Mouse (Mus musculus) kidney, adult 2 months (tissue): ENCODE data around the gene Gpr82. TPM values are rescaled to one million over a fixed set of nuclear protein-coding genes. Genes with fewer than 3 reads are reported as not detected.

Experiments
- DNase-seq: peaks from one replicate; pipeline ENCODE4 v3.0.0; 2021
- H3K27ac ChIP-seq: fragments of 200-500 bp; 2 replicates; pipeline ENCODE4 v1.5.1; 2012; ENCODE audit warnings: low read depth, low read length, control low read depth, inconsistent platforms; ENCODE audit not compliant: insufficient read depth
- H3K27me3 ChIP-seq: fragments of 200-500 bp; replicated peaks from 2 replicates; pipeline ENCODE4 v1.6.1; 2012; ENCODE audit warnings: mild to moderate bottlenecking, moderate library complexity, low read length, inconsistent platforms; ENCODE audit not compliant: control insufficient read depth, insufficient read depth
- H3K36me3 ChIP-seq: fragments of 200-500 bp; 2 replicates; pipeline ENCODE4 v1.6.1; 2012; ENCODE audit warnings: mild to moderate bottlenecking, moderate library complexity, low read length, inconsistent platforms; ENCODE audit not compliant: control insufficient read depth, insufficient read depth
- H3K4me1 ChIP-seq: fragments of 200-500 bp; 2 replicates; pipeline ENCODE4 v1.6.1; 2011; ENCODE audit warnings: low read length; ENCODE audit not compliant: control insufficient read depth, insufficient read depth
- H3K4me3 ChIP-seq: fragments of 200-500 bp; 2 replicates; pipeline ENCODE4 v1.5.1; 2011; ENCODE audit warnings: mild to moderate bottlenecking, low read depth, low read length, control low read depth; ENCODE audit not compliant: insufficient read depth
- CTCF ChIP-seq: fragments of 200-500 bp; conservative IDR thresholded peaks from 2 replicates; pipeline ENCODE4 v1.5.1; 2011; ENCODE audit warnings: low read depth, mild to moderate bottlenecking, control low read depth, low read length, moderate library complexity, mixed read lengths; ENCODE audit not compliant: insufficient read depth, insufficient read length
- POLR2A ChIP-seq: fragments of 200-500 bp; IDR thresholded peaks from one replicate; pipeline ENCODE4 v1.6.1; 2011; ENCODE audit warnings: low read depth, low read length, control low read depth
- WGBS: fragments of 180-500 bp; shearing (Covaris S2); methylation state at CpG from one replicate; pipeline ENCODE4 v1.1.7; 2018; 5-methylcytosine and 5-hydroxymethylcytosine counted together
- polyA plus RNA-seq: library from polyadenylated mRNA; depleted of rRNA; stranded (reverse); fragments of >200 nt; gene quantifications from 2 replicates; pipeline ENCODE4 v1.2.3, GENCODE M21; 2012

The Gpr82 gene
- polyA plus RNA-seq, 1 experiment = not detected

- 75% methylated on average over 5 of the region's 5 CpGs for WGBS
- H3K4me3 ChIP-seq = no peak within 1 kb of the TSS
- no peak within 1 kb of the TSS for H3K27ac ChIP-seq
- no peaks in the 10 kb centered on the region for H3K27me3 ChIP-seq
- no peak for DNase-seq
- no peaks in the 10 kb centered on the region for H3K36me3 ChIP-seq
- H3K4me1 ChIP-seq = no peaks in the 10 kb centered on the region
- TF ChIP-seq POLR2A (no peak), CTCF (no peak)
Measured at GRCm38 (mm10) chrX:13631599-13632283, 29.4 kb upstream of the Gpr82 start, which contains the start of gene Gpr34. Gene Gpr34 (plus strand): TSS chrX:13632089.

GRCm38 (mm10) chrX:13636398-13636797 is 24.8 kb upstream of the Gpr82 start:
- no peak for TF ChIP-seq POLR2A
- TF ChIP-seq CTCF = no peak
- Histone ChIP-seq H3K4me1 (no peaks in the 10 kb centered on the region), H3K27me3 (no peaks in the 10 kb centered on the region), H3K4me3 (no peak overlapping the region), H3K27ac (no peak overlapping the region), H3K36me3 (no peaks in the 10 kb centered on the region)
- DNase-seq = no peak
- 82% methylated on average over 1 of the region's 1 CpGs for WGBS

GRCm38 (mm10) chrX:13638894-13639293 is 22.3 kb upstream of the Gpr82 start:
- 66% methylated on average over 2 of the region's 2 CpGs for WGBS
- DNase-seq = no peak
- Histone ChIP-seq H3K4me3 (no peak overlapping the region), H3K4me1 (no peaks in the 10 kb centered on the region), H3K27ac (no peak overlapping the region), H3K36me3 (no peaks in the 10 kb centered on the region), H3K27me3 (no peaks in the 10 kb centered on the region)
- TF ChIP-seq CTCF = no peak
- no peak for TF ChIP-seq POLR2A

GRCm38 (mm10) chrX:13651889-13652288 is 9.3 kb upstream of the Gpr82 start:
- no peak overlapping the region for H3K27ac ChIP-seq
- DNase-seq = no peak
- H3K4me3 ChIP-seq = no peak overlapping the region
- H3K4me1 ChIP-seq = no peaks in the 10 kb centered on the region; the same call in 1 of the 2 replicates
- TF ChIP-seq POLR2A (no peak), CTCF (no peak)
- no peaks in the 10 kb centered on the region for H3K36me3 ChIP-seq
- 93% methylated on average over 2 of the region's 2 CpGs for WGBS
- H3K27me3 ChIP-seq = no peaks in the 10 kb centered on the region

GRCm38 (mm10) chrX:13652291-13652690 is 8.9 kb upstream of the Gpr82 start:
- H3K4me3 ChIP-seq = no peak overlapping the region
- H3K27ac ChIP-seq = no peak overlapping the region
- H3K4me1 ChIP-seq = no peaks in the 10 kb centered on the region; the same call in 1 of the 2 replicates
- H3K36me3 ChIP-seq = no peaks in the 10 kb centered on the region
- 81% methylated on average over 1 of the region's 1 CpGs for WGBS
- no peaks in the 10 kb centered on the region for H3K27me3 ChIP-seq
- no peak for DNase-seq
- TF ChIP-seq CTCF (no peak), POLR2A (no peak)

GRCm38 (mm10) chrX:13655005-13655421 is 6.2 kb upstream of the Gpr82 start:
- 0 out of 2 replicates have a peak overlapping the region, but pooled peaks have one; percentile 50 for H3K27ac ChIP-seq
- no peaks in the 10 kb centered on the region for H3K27me3 ChIP-seq
- no peak overlapping the region for H3K4me3 ChIP-seq
- 84% methylated on average over 3 of the region's 3 CpGs for WGBS
- DNase-seq = peak; percentile 9
- H3K36me3 ChIP-seq = no peaks in the 10 kb centered on the region
- H3K4me1 ChIP-seq = no peaks in the 10 kb centered on the region; the same call in 1 of the 2 replicates
- TF ChIP-seq POLR2A (no peak), CTCF (no peak)

GRCm38 (mm10) chrX:13655906-13656305 is 5.3 kb upstream of the Gpr82 start:
- H3K4me1 ChIP-seq = no peaks in the 10 kb centered on the region; the same call in 1 of the 2 replicates
- no peaks in the 10 kb centered on the region for H3K27me3 ChIP-seq
- no peaks in the 10 kb centered on the region for H3K36me3 ChIP-seq
- whole genome bisulfite sequencing = 52% methylated on average over 6 of the region's 6 CpGs
- 0 out of 2 replicates have a peak overlapping the region, but pooled peaks have one; percentile 22 for H3K4me3 ChIP-seq
- peak; percentile 8 for DNase-seq
- TF ChIP-seq CTCF (no peak), POLR2A (no peak)
- peak overlapping the region; percentile 63; the same call in 1 of the 2 replicates for H3K27ac ChIP-seq

- 0% methylated on average over 1 of the region's 1 CpGs for WGBS
- Histone ChIP-seq H3K36me3 (no peaks in the 10 kb centered on the region), H3K27ac (no peak overlapping the region), H3K4me3 (no peak overlapping the region), H3K4me1 (no peaks in the 10 kb centered on the region; the same call in 1 of the 2 replicates), H3K27me3 (no peaks in the 10 kb centered on the region)
- peak; percentile 47 for DNase-seq
- no peak for TF ChIP-seq CTCF
- no peak for TF ChIP-seq POLR2A
Measured at GRCm38 (mm10) chrX:13656721-13657120, 4.4 kb upstream of the Gpr82 start.
